Mouse (Mus musculus) thymus, postnatal 0 days (tissue): Measurements from ENCODE around the gene Lrrc20. TPM values are rescaled to one million over a fixed set of nuclear protein-coding genes. Genes with fewer than 3 reads are reported as not detected.
"Not testable (repeated sequence)": the region's sequence is repeated elsewhere in the genome, so short reads cannot be mapped to it uniquely, and the experiment has no call there.

Source experiments
- DNase-seq: peaks from one replicate; pipeline ENCODE4 v3.0.0-alpha.2; 2015; ENCODE audit warnings: low spot score
- polyA plus RNA-seq: library from polyadenylated mRNA; unstranded; fragments of >200 nt; fragmentation: Nextera tagmentation; extraction: Ambion mirVana; gene quantifications from 2 replicates; pipeline ENCODE4 v1.2.1, GENCODE M21; 2015

Gene Lrrc20
- polyA plus RNA-seq: 3.5 and 4.5 TPM in 2 replicates

GRCm38 (mm10) chr10:61475594-61476439, at the start of gene Lrrc20:
Gene Lrrc20, plus strand, starts transcription at chr10:61475801.
- DNase-seq: peak; percentile 95

GRCm38 (mm10) chr10:61426251-61426757, 49.3 kb upstream of the Lrrc20 start:
- DNase-seq: no peak

- DNase-seq: no peak
Observed at GRCm38 (mm10) chr10:61427951-61428350, 47.6 kb upstream of the Lrrc20 start.

- no peak for DNase-seq
Observed at GRCm38 (mm10) chr10:61428416-61428815, 47.2 kb upstream of the Lrrc20 start.

- DNase-seq: no peak
Observed at GRCm38 (mm10) chr10:61429043-61429442, 46.6 kb upstream of the Lrrc20 start.

- DNase-seq: no peak
Observed at GRCm38 (mm10) chr10:61431375-61431774, 44.2 kb upstream of the Lrrc20 start.

- no peak for DNase-seq
Observed at GRCm38 (mm10) chr10:61440202-61440800, 35.3 kb upstream of the Lrrc20 start.

GRCm38 (mm10) chr10:61443456-61443855, 32.1 kb upstream of the Lrrc20 start:
- DNase-seq: no peak

GRCm38 (mm10) chr10:61443876-61444275, 31.7 kb upstream of the Lrrc20 start:
- DNase-seq: no peak

- DNase-seq: no peak
Observed at GRCm38 (mm10) chr10:61445016-61445415, 30.6 kb upstream of the Lrrc20 start.

GRCm38 (mm10) chr10:61447581-61448353, 27.8 kb upstream of the Lrrc20 start:
- DNase-seq: no peak

GRCm38 (mm10) chr10:61448834-61449233, 26.8 kb upstream of the Lrrc20 start:
- DNase-seq: no peak

GRCm38 (mm10) chr10:61451463-61451930, 24.1 kb upstream of the Lrrc20 start:
- DNase-seq: peak; percentile 80

GRCm38 (mm10) chr10:61451931-61452617, 23.5 kb upstream of the Lrrc20 start:
- DNase-seq: peak; percentile 52

GRCm38 (mm10) chr10:61452645-61453044, 23.0 kb upstream of the Lrrc20 start, which contains the start of gene Eif4ebp2:
Gene Eif4ebp2, minus strand, starts transcription at chr10:61452661.
- DNase-seq: peak; percentile 99

- DNase-seq: not testable (repeated sequence)
Observed at GRCm38 (mm10) chr10:61453171-61453570, 22.4 kb upstream of the Lrrc20 start.

- no peak for DNase-seq
Observed at GRCm38 (mm10) chr10:61457182-61457581, 18.4 kb upstream of the Lrrc20 start.

GRCm38 (mm10) chr10:61465009-61465408, 10.6 kb upstream of the Lrrc20 start:
- DNase-seq: no peak

GRCm38 (mm10) chr10:61466242-61466641, 9.4 kb upstream of the Lrrc20 start:
- DNase-seq: peak; percentile 20

GRCm38 (mm10) chr10:61466873-61467272, 8.7 kb upstream of the Lrrc20 start:
- peak; percentile 40 for DNase-seq

- DNase-seq: no peak
Observed at GRCm38 (mm10) chr10:61468900-61469299, 6.7 kb upstream of the Lrrc20 start.
